Mouse (Mus musculus): Measurements from ENCODE around the gene Grin3a. TPM values are rescaled to one million over a fixed set of nuclear protein-coding genes. Genes with fewer than 3 reads are reported as not detected.

Grin3a gene
- polyA plus RNA-seq, 1 experiment, result 0.05 TPM

DNA sequence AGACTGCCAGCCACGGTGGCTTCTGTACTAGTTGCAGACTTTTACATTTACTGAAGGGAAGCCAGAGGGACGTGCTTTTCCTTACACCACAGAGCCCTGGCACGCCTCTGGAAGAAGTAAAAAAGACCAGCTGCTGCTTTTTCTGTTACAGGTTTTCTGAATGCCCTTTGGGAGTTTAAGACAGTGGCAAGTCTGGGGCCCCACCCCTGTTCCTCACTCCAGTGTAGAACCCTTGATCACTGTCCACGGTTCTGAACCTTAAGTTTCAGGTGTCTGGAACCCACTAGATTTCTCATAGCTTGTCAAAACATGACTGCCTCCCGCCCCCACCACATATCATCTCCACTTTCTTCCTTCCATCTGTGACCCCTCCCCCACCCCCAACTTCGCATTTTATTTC, 1.8 kb downstream of the Grin3a start:
- WGBS, result 24% methylated on average over 6 of the region's 6 CpGs
- no peak for TF ChIP-seq CTCF (IDR thresholded peaks at IDR 0.05; ENCODE audit: borderline replicate concordance, control insufficient read depth, extremely low read depth, insufficient read depth, low read length, poor library complexity)
- no peak for TF ChIP-seq POLR2A (IDR thresholded peaks at IDR 0.05; ENCODE audit: control insufficient read depth, extremely low read depth, insufficient read depth, low read length, poor library complexity)

GRCm38 (mm10) chr4:49832035-49832434, 13.5 kb downstream of the Grin3a start:
- no peaks in the 10 kb centered on the region for H3K4me1 ChIP-seq (replicated peaks; ENCODE audit: control insufficient read depth, insufficient read depth, low read length)
- H3K4me3 ChIP-seq (ENCODE audit: control insufficient read depth, insufficient read depth, low read length), result no peak overlapping the region
- no peaks in the 10 kb centered on the region for H3K36me3 ChIP-seq (ENCODE audit: control insufficient read depth, insufficient read depth, low read length)
- no peaks in the 10 kb centered on the region for H3K27me3 ChIP-seq (ENCODE audit: control insufficient read depth, insufficient read depth, low read length)
- no peak for DNase-seq
- no peak overlapping the region for H3K27ac ChIP-seq (ENCODE audit: control insufficient read depth, insufficient read depth, low read length)
- TF ChIP-seq CTCF (IDR thresholded peaks at IDR 0.05; ENCODE audit: borderline replicate concordance, control insufficient read depth, extremely low read depth, insufficient read depth, low read length, poor library complexity) (no peak), POLR2A (IDR thresholded peaks at IDR 0.05; ENCODE audit: control insufficient read depth, extremely low read depth, insufficient read depth, low read length, poor library complexity) (no peak)

More for the DNA sequence above, 1.8 kb downstream of the Grin3a start:
- Histone ChIP-seq H3K27me3 (ENCODE audit: control insufficient read depth, insufficient read depth, low read length) (no peaks in the 10 kb centered on the region; the same call in 1 of the 2 replicates), H3K27ac (ENCODE audit: control insufficient read depth, insufficient read depth, low read length) (no peak overlapping the region), H3K36me3 (ENCODE audit: control insufficient read depth, insufficient read depth, low read length) (no peaks in the 10 kb centered on the region), H3K4me1 (replicated peaks; ENCODE audit: control insufficient read depth, insufficient read depth, low read length) (no peaks in the 10 kb centered on the region), H3K4me3 (ENCODE audit: control insufficient read depth, insufficient read depth, low read length) (no peak overlapping the region)
- DNase-seq, result no peak

DNA sequence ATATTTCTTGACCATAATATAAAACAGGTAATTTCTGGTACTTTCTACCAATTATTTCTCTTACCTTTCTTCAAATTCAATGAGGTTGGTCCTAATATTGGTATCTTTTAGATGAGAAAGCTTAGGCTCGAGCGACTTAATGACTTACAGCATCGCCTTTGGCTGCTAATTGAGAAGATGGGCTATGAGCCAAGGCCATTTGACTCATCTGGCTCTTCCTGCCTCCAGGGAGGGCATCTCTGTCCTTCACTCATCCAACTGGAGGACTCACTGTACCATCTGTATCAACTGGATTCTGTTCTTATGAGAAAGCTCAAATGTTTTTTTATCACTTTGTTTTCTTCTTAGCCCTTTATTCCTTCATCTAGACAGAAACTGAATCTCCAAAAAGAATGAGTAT, 31.7 kb downstream of the Grin3a start:
- TF ChIP-seq POLR2A (IDR thresholded peaks at IDR 0.05; ENCODE audit: control insufficient read depth, extremely low read depth, insufficient read depth, low read length, poor library complexity) (no peak), CTCF (IDR thresholded peaks at IDR 0.05; ENCODE audit: borderline replicate concordance, control insufficient read depth, extremely low read depth, insufficient read depth, low read length, poor library complexity) (no peak)
- H3K4me3 ChIP-seq (ENCODE audit: control insufficient read depth, insufficient read depth, low read length), result no peak overlapping the region
- 88% methylated on average over 3 of the region's 3 CpGs for WGBS
- H3K27ac ChIP-seq (ENCODE audit: control insufficient read depth, insufficient read depth, low read length), result no peak overlapping the region
- H3K36me3 ChIP-seq (ENCODE audit: control insufficient read depth, insufficient read depth, low read length), result no peaks in the 10 kb centered on the region
- H3K4me1 ChIP-seq (replicated peaks; ENCODE audit: control insufficient read depth, insufficient read depth, low read length), result no peaks in the 10 kb centered on the region
- no peak for DNase-seq
- no peaks in the 10 kb centered on the region for H3K27me3 ChIP-seq (ENCODE audit: control insufficient read depth, insufficient read depth, low read length)

DNA sequence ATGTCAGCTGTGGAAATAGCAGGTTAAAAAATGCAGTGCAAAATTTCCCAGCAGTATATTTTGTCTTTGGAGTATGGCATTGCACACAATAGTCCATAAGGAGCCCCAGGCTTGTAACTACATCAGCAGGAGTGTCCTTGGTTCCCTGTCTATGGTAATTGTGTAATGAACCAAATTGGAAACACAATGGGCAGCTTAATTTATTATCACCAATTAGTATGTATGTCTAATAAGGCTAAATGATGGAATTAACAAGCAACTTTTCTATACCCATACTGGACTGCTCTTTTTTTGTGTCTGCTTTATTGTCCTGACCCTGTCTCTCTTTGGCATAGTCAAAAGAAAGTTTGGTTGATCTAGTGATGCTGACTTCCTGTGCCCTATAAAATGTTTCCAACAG, 38.8 kb downstream of the Grin3a start:
- Histone ChIP-seq H3K27me3 (ENCODE audit: control insufficient read depth, insufficient read depth, low read length) (no peaks in the 10 kb centered on the region), H3K27ac (ENCODE audit: control insufficient read depth, insufficient read depth, low read length) (no peak overlapping the region), H3K4me3 (ENCODE audit: control insufficient read depth, insufficient read depth, low read length) (no peak overlapping the region), H3K36me3 (ENCODE audit: control insufficient read depth, insufficient read depth, low read length) (no peaks in the 10 kb centered on the region), H3K4me1 (replicated peaks; ENCODE audit: control insufficient read depth, insufficient read depth, low read length) (no peaks in the 10 kb centered on the region)
- TF ChIP-seq CTCF (IDR thresholded peaks at IDR 0.05; ENCODE audit: borderline replicate concordance, control insufficient read depth, extremely low read depth, insufficient read depth, low read length, poor library complexity), result no peak
- TF ChIP-seq POLR2A (IDR thresholded peaks at IDR 0.05; ENCODE audit: control insufficient read depth, extremely low read depth, insufficient read depth, low read length, poor library complexity), result no peak
- DNase-seq, result no peak

DNA sequence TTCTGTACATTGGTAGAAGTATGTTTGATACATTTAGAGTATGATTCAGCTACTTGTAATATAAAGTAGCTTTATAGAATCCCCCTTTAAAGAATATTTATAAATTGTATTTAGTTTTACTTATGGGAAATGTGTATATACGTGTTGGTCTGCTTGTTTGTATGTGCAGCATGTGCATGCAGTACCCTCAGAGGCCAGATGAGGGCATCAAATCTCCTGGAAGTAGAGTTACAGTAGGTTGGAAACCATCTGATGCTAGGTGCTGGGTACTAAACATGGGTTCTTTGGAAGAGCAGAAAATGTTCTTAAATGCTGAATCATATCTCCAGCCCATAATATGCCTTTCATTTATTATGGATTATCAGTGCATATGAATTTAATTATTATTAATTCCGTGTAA, 46.2 kb downstream of the Grin3a start:
- TF ChIP-seq CTCF (IDR thresholded peaks at IDR 0.05; ENCODE audit: borderline replicate concordance, control insufficient read depth, extremely low read depth, insufficient read depth, low read length, poor library complexity) (no peak), POLR2A (IDR thresholded peaks at IDR 0.05; ENCODE audit: control insufficient read depth, extremely low read depth, insufficient read depth, low read length, poor library complexity) (no peak)
- Histone ChIP-seq H3K27me3 (ENCODE audit: control insufficient read depth, insufficient read depth, low read length) (no peaks in the 10 kb centered on the region), H3K27ac (ENCODE audit: control insufficient read depth, insufficient read depth, low read length) (no peak overlapping the region), H3K4me1 (replicated peaks; ENCODE audit: control insufficient read depth, insufficient read depth, low read length) (no peaks in the 10 kb centered on the region), H3K4me3 (ENCODE audit: control insufficient read depth, insufficient read depth, low read length) (no peak overlapping the region), H3K36me3 (ENCODE audit: control insufficient read depth, insufficient read depth, low read length) (no peaks in the 10 kb centered on the region)
- WGBS, result 92% methylated on average over 2 of the region's 2 CpGs
- DNase-seq, result no peak

DNA sequence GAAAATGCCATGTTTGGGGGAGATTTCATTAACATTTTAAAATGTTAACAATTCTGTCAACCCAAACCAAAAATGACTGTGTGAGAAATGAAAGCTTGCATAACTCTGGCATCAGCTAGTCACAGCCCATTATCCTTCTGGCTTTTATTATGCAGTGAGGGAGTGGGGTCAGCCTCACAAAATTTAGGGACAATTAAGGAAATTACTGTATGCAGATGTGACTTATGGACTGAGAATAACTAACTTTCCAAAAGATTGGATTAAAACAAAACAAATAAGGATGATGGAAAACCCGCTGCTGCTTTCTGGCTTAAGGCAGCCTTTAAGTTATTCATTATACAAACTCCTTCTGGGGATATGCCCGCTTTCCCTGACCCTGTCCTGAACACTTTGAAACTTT, 56.6 kb downstream of the Grin3a start:
- Histone ChIP-seq H3K4me1 (replicated peaks; ENCODE audit: control insufficient read depth, insufficient read depth, low read length) (no peaks in the 10 kb centered on the region), H3K27ac (ENCODE audit: control insufficient read depth, insufficient read depth, low read length) (no peak overlapping the region), H3K4me3 (ENCODE audit: control insufficient read depth, insufficient read depth, low read length) (no peak overlapping the region), H3K36me3 (ENCODE audit: control insufficient read depth, insufficient read depth, low read length) (no peaks in the 10 kb centered on the region), H3K27me3 (ENCODE audit: control insufficient read depth, insufficient read depth, low read length) (no peaks in the 10 kb centered on the region)
- 95% methylated on average over 2 of the region's 2 CpGs for WGBS
- no peak for DNase-seq
- TF ChIP-seq CTCF (IDR thresholded peaks at IDR 0.05; ENCODE audit: borderline replicate concordance, control insufficient read depth, extremely low read depth, insufficient read depth, low read length, poor library complexity), result no peak
- no peak for TF ChIP-seq POLR2A (IDR thresholded peaks at IDR 0.05; ENCODE audit: control insufficient read depth, extremely low read depth, insufficient read depth, low read length, poor library complexity)

DNA sequence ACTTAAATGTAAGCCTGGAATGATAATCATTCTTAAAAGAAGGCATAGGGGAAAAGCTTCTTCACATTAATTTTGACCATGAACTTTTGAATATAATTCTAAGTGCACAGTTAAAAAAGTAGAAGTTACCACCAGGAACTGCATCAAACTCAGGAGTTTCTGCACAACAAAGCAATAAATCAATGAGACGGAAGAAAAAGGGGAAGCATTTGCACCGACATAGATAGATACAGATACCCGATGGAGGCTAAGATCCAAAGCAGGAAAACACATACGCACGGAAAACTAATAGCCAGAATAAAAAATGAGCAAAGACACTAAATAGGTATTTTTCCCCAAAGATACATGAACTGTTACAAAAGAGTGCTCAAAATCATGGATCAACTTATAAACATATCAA, 102.7 kb downstream of the Grin3a start:
- H3K27ac ChIP-seq (ENCODE audit: control insufficient read depth, insufficient read depth, low read length), result no peak overlapping the region
- 31% methylated on average over 5 of the region's 5 CpGs for WGBS
- no peak for TF ChIP-seq CTCF (IDR thresholded peaks at IDR 0.05; ENCODE audit: borderline replicate concordance, control insufficient read depth, extremely low read depth, insufficient read depth, low read length, poor library complexity)
- no peak for TF ChIP-seq POLR2A (IDR thresholded peaks at IDR 0.05; ENCODE audit: control insufficient read depth, extremely low read depth, insufficient read depth, low read length, poor library complexity)

More for the DNA sequence above, 102.7 kb downstream of the Grin3a start:
- no peaks in the 10 kb centered on the region for H3K27me3 ChIP-seq (ENCODE audit: control insufficient read depth, insufficient read depth, low read length)
- no peaks in the 10 kb centered on the region for H3K4me1 ChIP-seq (replicated peaks; ENCODE audit: control insufficient read depth, insufficient read depth, low read length)
- H3K36me3 ChIP-seq (ENCODE audit: control insufficient read depth, insufficient read depth, low read length), result no peaks in the 10 kb centered on the region
- DNase-seq, result no peak
- no peak overlapping the region for H3K4me3 ChIP-seq (ENCODE audit: control insufficient read depth, insufficient read depth, low read length)
